Mouse (Mus musculus): ENCODE data around the gene Rbl1. TPM values are rescaled to one million over a fixed set of nuclear protein-coding genes. Genes with fewer than 3 reads are reported as not detected.
"Not testable (repeated sequence)": the region's sequence is repeated elsewhere in the genome, so short reads cannot be mapped to it uniquely, and the experiment has no call there.

Rbl1 gene
- polyA plus RNA-seq (2011; ENCODE audit: insufficient read length, low read depth, missing spikeins) = 19.9 and 24.0 TPM in 2 replicates

GRCm38 (mm10) chr2:157204366-157205218 lies at the start of gene Rbl1:
TSS of gene Rbl1 (minus strand) at chr2:157204534.
- H3K4me3 ChIP-seq (ENCODE audit: insufficient read depth, low read length) = peak within 1 kb of the TSS; percentile 65
- peak within 1 kb of the TSS; percentile 73 for H3K27ac ChIP-seq (ENCODE audit: insufficient read depth, low read length)
- TF ChIP-seq POLR2A (IDR thresholded peaks at IDR 0.05; ENCODE audit: low read depth, low read length) (peak; percentile 93), CTCF (IDR thresholded peaks at IDR 0.05; ENCODE audit: borderline replicate concordance, insufficient read depth, low read length) (no peak)

GRCm38 (mm10) chr2:157248111-157248510 lies 43.8 kb upstream of the Rbl1 start:
- Histone ChIP-seq H3K27ac (ENCODE audit: insufficient read depth, low read length) (no peak overlapping the region), H3K4me1 (ENCODE audit: control insufficient read depth, insufficient read depth, low read length) (no peaks in the 10 kb centered on the region), H3K4me3 (ENCODE audit: insufficient read depth, low read length) (no peak overlapping the region)
- no peak for TF ChIP-seq CTCF (IDR thresholded peaks at IDR 0.05; ENCODE audit: borderline replicate concordance, insufficient read depth, low read length)
- no peak for TF ChIP-seq POLR2A (IDR thresholded peaks at IDR 0.05; ENCODE audit: low read depth, low read length)

More at GRCm38 (mm10) chr2:157204366-157205218, at the start of gene Rbl1:
- H3K4me1 ChIP-seq (ENCODE audit: control insufficient read depth, insufficient read depth, low read length) = no peaks in the 10 kb centered on the region

- no peak for TF ChIP-seq POLR2A (IDR thresholded peaks at IDR 0.05; ENCODE audit: low read depth, low read length)
- TF ChIP-seq CTCF (IDR thresholded peaks at IDR 0.05; ENCODE audit: borderline replicate concordance, insufficient read depth, low read length) = no peak
Observed at GRCm38 (mm10) chr2:157245603-157246002, 41.3 kb upstream of the Rbl1 start.

GRCm38 (mm10) chr2:157245001-157245400 lies 40.7 kb upstream of the Rbl1 start:
- H3K4me3 ChIP-seq (ENCODE audit: insufficient read depth, low read length) = no peak overlapping the region
- H3K27ac ChIP-seq (ENCODE audit: insufficient read depth, low read length) = no peak overlapping the region
- H3K4me1 ChIP-seq (ENCODE audit: control insufficient read depth, insufficient read depth, low read length) = no peaks in the 10 kb centered on the region
- TF ChIP-seq POLR2A (IDR thresholded peaks at IDR 0.05; ENCODE audit: low read depth, low read length) (no peak), CTCF (IDR thresholded peaks at IDR 0.05; ENCODE audit: borderline replicate concordance, insufficient read depth, low read length) (no peak)

More at GRCm38 (mm10) chr2:157245603-157246002, 41.3 kb upstream of the Rbl1 start:
- Histone ChIP-seq H3K27ac (ENCODE audit: insufficient read depth, low read length) (no peak overlapping the region), H3K4me3 (ENCODE audit: insufficient read depth, low read length) (no peak overlapping the region), H3K4me1 (ENCODE audit: control insufficient read depth, insufficient read depth, low read length) (no peaks in the 10 kb centered on the region)

GRCm38 (mm10) chr2:157235946-157236345 lies 31.6 kb upstream of the Rbl1 start:
- Histone ChIP-seq H3K4me1 (ENCODE audit: control insufficient read depth, insufficient read depth, low read length) (no peaks in the 10 kb centered on the region), H3K27ac (ENCODE audit: insufficient read depth, low read length) (no peak overlapping the region), H3K4me3 (ENCODE audit: insufficient read depth, low read length) (no peak overlapping the region)
- TF ChIP-seq CTCF (IDR thresholded peaks at IDR 0.05; ENCODE audit: borderline replicate concordance, insufficient read depth, low read length) (no peak), POLR2A (IDR thresholded peaks at IDR 0.05; ENCODE audit: low read depth, low read length) (no peak)

GRCm38 (mm10) chr2:157221916-157222315 lies 17.6 kb upstream of the Rbl1 start:
- not testable (repeated sequence) for H3K4me1 ChIP-seq (ENCODE audit: control insufficient read depth, insufficient read depth, low read length); H3K27ac ChIP-seq (ENCODE audit: insufficient read depth, low read length); H3K4me3 ChIP-seq (ENCODE audit: insufficient read depth, low read length)

- TF ChIP-seq CTCF (IDR thresholded peaks at IDR 0.05; ENCODE audit: borderline replicate concordance, insufficient read depth, low read length) (no peak), POLR2A (IDR thresholded peaks at IDR 0.05; ENCODE audit: low read depth, low read length) (no peak)
- Histone ChIP-seq H3K4me1 (ENCODE audit: control insufficient read depth, insufficient read depth, low read length) (no peaks in the 10 kb centered on the region), H3K4me3 (ENCODE audit: insufficient read depth, low read length) (no peak overlapping the region)
Observed at GRCm38 (mm10) chr2:157220108-157220507, 15.8 kb upstream of the Rbl1 start.

GRCm38 (mm10) chr2:157211731-157212130 lies 7.4 kb upstream of the Rbl1 start:
- H3K4me1 ChIP-seq (ENCODE audit: control insufficient read depth, insufficient read depth, low read length) = no peaks in the 10 kb centered on the region
- no peak for TF ChIP-seq POLR2A (IDR thresholded peaks at IDR 0.05; ENCODE audit: low read depth, low read length)
- TF ChIP-seq CTCF (IDR thresholded peaks at IDR 0.05; ENCODE audit: borderline replicate concordance, insufficient read depth, low read length) = no peak
- no peak overlapping the region for H3K27ac ChIP-seq (ENCODE audit: insufficient read depth, low read length)
- no peak overlapping the region for H3K4me3 ChIP-seq (ENCODE audit: insufficient read depth, low read length)

More at GRCm38 (mm10) chr2:157220108-157220507, 15.8 kb upstream of the Rbl1 start:
- no peak overlapping the region for H3K27ac ChIP-seq (ENCODE audit: insufficient read depth, low read length)

GRCm38 (mm10) chr2:157203459-157204365 lies 622 bp downstream of the Rbl1 start:
- 0 out of 2 replicates have a peak, but pooled peaks have one; percentile 42 for TF ChIP-seq POLR2A (IDR thresholded peaks at IDR 0.05; ENCODE audit: low read depth, low read length)
- no peak for TF ChIP-seq CTCF (IDR thresholded peaks at IDR 0.05; ENCODE audit: borderline replicate concordance, insufficient read depth, low read length)
- Histone ChIP-seq H3K4me1 (ENCODE audit: control insufficient read depth, insufficient read depth, low read length) (no peaks in the 10 kb centered on the region), H3K4me3 (ENCODE audit: insufficient read depth, low read length) (peak overlapping the region; percentile 65), H3K27ac (ENCODE audit: insufficient read depth, low read length) (peak overlapping the region; percentile 27)

Data from embryonic fibroblast, embryonic 13.5 days (primary cell).